Comparison of ENCODE assay signal across 9 mouse cellular contexts in the genomic region with DNA sequence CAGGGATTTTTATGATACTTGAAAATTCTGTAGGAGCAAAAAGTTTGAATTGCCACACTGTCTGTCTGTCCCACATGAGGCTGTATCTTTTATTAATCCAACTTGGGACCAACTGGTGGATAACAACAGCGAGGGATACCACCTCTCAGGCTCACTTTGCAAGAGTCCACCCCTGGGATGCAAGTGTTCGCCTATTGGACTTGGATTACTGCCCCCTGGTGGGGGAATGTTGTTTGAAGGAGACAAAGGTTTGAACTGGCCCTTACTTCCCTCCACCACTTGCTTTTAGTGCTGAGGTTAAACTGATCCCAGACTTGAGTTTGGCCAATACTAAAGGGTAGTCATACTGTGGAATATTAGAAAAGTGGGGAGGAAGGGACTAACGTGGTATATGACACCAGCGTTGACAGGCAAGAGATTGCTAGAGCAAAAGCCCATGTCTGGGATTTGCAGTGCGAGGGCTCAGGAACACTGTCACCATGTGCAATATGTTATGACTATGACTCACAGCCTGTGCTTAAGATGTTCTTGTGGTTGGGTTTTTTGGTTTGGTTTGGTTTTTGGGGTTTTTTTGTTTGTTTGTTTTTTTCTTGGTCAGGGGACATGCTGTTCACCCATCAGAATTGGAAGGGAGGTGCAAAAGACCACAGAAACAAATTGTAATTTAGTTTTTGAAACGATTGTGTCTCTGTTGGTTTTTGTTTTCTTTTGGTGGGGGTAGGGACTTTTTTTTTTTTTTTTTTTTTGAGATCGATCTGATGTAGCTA. TPM values are rescaled to one million over a fixed set of nuclear protein-coding genes. Genes with fewer than 3 reads are reported as not detected.
DNase-seq lines count a peak whose midpoint lies in the region; ATAC-seq and TF ChIP-seq lines count a peak whose summit lies in the region.
"Had no signal": no experiment of that assay in that cellular context is flagged by ENCODE, and none has a peak within 500 bp of the region (broad histone marks: within the 10 kb centered on the region; RNA-seq: fewer than 3 reads in every experiment).

TSS of gene 4933415A04Rik (plus strand) at position 717 of the 767 bp plus-strand sequence.

- no peak for TF ChIP-seq POLR2A in small intestine, adult 2 months (IDR thresholded peaks at IDR 0.05; ENCODE audit: low read depth, low read length)

- no peak within 1 kb of the TSS; the same call in 1 of the 2 replicates for H3K27ac ChIP-seq in heart, embryonic 12.5 days (ENCODE audit: poor library complexity, severe bottlenecking)
- no peak within 1 kb of the TSS for H3K27ac ChIP-seq in lung, embryonic 14.5 days (ENCODE audit: low read depth)
- H3K27ac ChIP-seq in small intestine, adult 2 months (ENCODE audit: insufficient read depth, low read depth, low read length), result no peak within 1 kb of the TSS

- 60% methylated on average over 7 of the region's 7 CpGs for WGBS in heart, embryonic 12.5 days
- 71% methylated on average over 7 of the region's 7 CpGs for whole genome bisulfite sequencing in lung, embryonic 14.5 days
- 68% methylated on average over 7 of the region's 7 CpGs for WGBS in small intestine, adult 2 months

- H3K27me3 ChIP-seq in heart, embryonic 12.5 days (replicated peaks), result no peaks in the 10 kb centered on the region
- no peaks in the 10 kb centered on the region for H3K27me3 ChIP-seq in lung, embryonic 14.5 days (ENCODE audit: insufficient read depth, low read length)
- H3K27me3 ChIP-seq in small intestine, adult 2 months (ENCODE audit: control insufficient read depth, insufficient read depth, low read length), result no peaks in the 10 kb centered on the region
- H3K27me3 ChIP-seq: limb, embryonic 15.5 days had no signal

- no peak within 1 kb of the TSS for H3K4me3 ChIP-seq in heart, embryonic 12.5 days
- no peak within 1 kb of the TSS for H3K4me3 ChIP-seq in lung, embryonic 14.5 days (ENCODE audit: low read depth, low read length)
- no peak within 1 kb of the TSS for H3K4me3 ChIP-seq in small intestine, adult 2 months (ENCODE audit: low read depth, low read length)
- H3K4me3 ChIP-seq: limb, embryonic 15.5 days had no signal

- no peaks in the 10 kb centered on the region for H3K4me1 ChIP-seq in heart, embryonic 12.5 days (replicated peaks)
- H3K4me1 ChIP-seq in lung, embryonic 14.5 days (ENCODE audit: insufficient read depth), result no peaks in the 10 kb centered on the region
- no peaks in the 10 kb centered on the region for H3K4me1 ChIP-seq in small intestine, adult 2 months (ENCODE audit: control insufficient read depth, insufficient read depth, insufficient read length, low read length)
- H3K4me1 ChIP-seq: limb, embryonic 15.5 days had no signal

- H3K36me3 ChIP-seq in heart, embryonic 12.5 days, result peaks cover 56% of the 10 kb centered on the region
- peaks cover 51% of the 10 kb centered on the region for H3K36me3 ChIP-seq in lung, embryonic 14.5 days (ENCODE audit: insufficient read depth)
- peaks cover 19% of the 10 kb centered on the region for H3K36me3 ChIP-seq in small intestine, adult 2 months (ENCODE audit: control insufficient read depth, insufficient read depth, low read length)

- ATAC-seq in heart, embryonic 12.5 days (ENCODE audit: insufficient number of reproducible peaks, low FRiP score), result 0 out of 2 replicates have a peak, but pooled peaks have one; percentile 22
- peak; percentile 47; the same call in 1 of the 2 replicates for ATAC-seq in lung, embryonic 14.5 days (ENCODE audit: insufficient read depth)

- peak; percentile 76 for TF ChIP-seq CTCF in lung, embryonic 14.5 days (IDR thresholded peaks at IDR 0.05; ENCODE audit: low read depth)
- peak; percentile 72; the same call in 1 of the 2 replicates for TF ChIP-seq CTCF in small intestine, adult 2 months (IDR thresholded peaks at IDR 0.05; ENCODE audit: extremely low read depth, insufficient read length, insufficient replicate concordance, low read depth, low read length)

- H3K9me3 ChIP-seq in heart, embryonic 12.5 days (replicated peaks), result no peaks in the 10 kb centered on the region
- no peaks in the 10 kb centered on the region for H3K9me3 ChIP-seq in lung, embryonic 14.5 days (ENCODE audit: low read depth, low read length)
- H3K9me3 ChIP-seq: limb, embryonic 15.5 days had no signal

- H3K9ac ChIP-seq in heart, embryonic 12.5 days, result no peak within 1 kb of the TSS
- H3K9ac ChIP-seq in lung, embryonic 14.5 days, result no peak within 1 kb of the TSS
- H3K9ac ChIP-seq: limb, embryonic 15.5 days had no signal

- H3K4me2 ChIP-seq in heart, embryonic 12.5 days, result no peak within 1 kb of the TSS
- no peak within 1 kb of the TSS for H3K4me2 ChIP-seq in lung, embryonic 14.5 days
- H3K4me2 ChIP-seq: limb, embryonic 15.5 days had no signal

- peak; percentile 55 to 89 for DNase-seq in adrenal gland, adult (ENCODE audit: inconsistent age in 2 of 2, low spot score in 1 of 2)
- no peak for DNase-seq in adrenal gland, adult 8-10 months
- DNase-seq in adrenal gland, adult 2 months, result peak; percentile 75
- DNase-seq in embryo, embryonic 10.5 days (ENCODE audit: low spot score), result peak; percentile 89
- DNase-seq in kidney, postnatal 25 days, result peak; percentile 73 to 94
- peak; percentile 91 for DNase-seq in lung, embryonic 14.5 days

RNA-seq across cellular contexts. Expression of gene 4933415A04Rik, which starts in this region (rescaled TPM):
- under 1 TPM; 0.35 to 0.70 (median 0.41) TPM for total RNA-seq in adrenal gland, adult 8-10 months (2022)
- under 1 TPM; 0.32 to 0.45 TPM for total RNA-seq in adrenal gland, adult 2 months (2021)
- polyA plus RNA-seq in adrenal gland, adult 2 months (2012; rRNA removed), result 0.08 and 0.23 TPM in 2 replicates
- polyA plus RNA-seq in heart, embryonic 12.5 days (2016; fragmentation: Nextera tagmentation; extraction: Ambion mirVana), result 4.6 and 5.6 TPM in 2 replicates
- 6.9 and 7.6 TPM in 2 replicates for polyA plus RNA-seq in lung, embryonic 14.5 days (2014; fragmentation: Nextera tagmentation; extraction: Ambion mirVana)
- 0.27 and 1.0 TPM in 2 replicates for polyA plus RNA-seq in small intestine, adult 2 months (2012; rRNA removed)

Comparison
In these comparisons a context has a peak if more than half of its experiments do, and no peak if none do; other contexts are left out.
1. Peak in DNase-seq in adrenal gland, adult 2 months; RNA of the gene not detected or under 1 TPM.